Mouse (Mus musculus) kidney, postnatal 36 days (tissue): ENCODE measurements at regions not wholly inside any gene's neighbourhood (a gene's known extent, or its start where the extent isn't known, plus 50 kb on each side); places are given as distances from the start of the nearest gene placed in this dataset.

Experiments used
- DNase-seq, 2 experiments: peaks; one replicate each; pipeline ENCODE4 v3.0.0; 2021 to 2022; ENCODE audit warnings: mixed read lengths in 2 of 2

- no peak for DNase-seq
Observed at GRCm38 (mm10) chr1:73857497-73857896, 266.8 kb downstream of the Tns1 start.

DNA sequence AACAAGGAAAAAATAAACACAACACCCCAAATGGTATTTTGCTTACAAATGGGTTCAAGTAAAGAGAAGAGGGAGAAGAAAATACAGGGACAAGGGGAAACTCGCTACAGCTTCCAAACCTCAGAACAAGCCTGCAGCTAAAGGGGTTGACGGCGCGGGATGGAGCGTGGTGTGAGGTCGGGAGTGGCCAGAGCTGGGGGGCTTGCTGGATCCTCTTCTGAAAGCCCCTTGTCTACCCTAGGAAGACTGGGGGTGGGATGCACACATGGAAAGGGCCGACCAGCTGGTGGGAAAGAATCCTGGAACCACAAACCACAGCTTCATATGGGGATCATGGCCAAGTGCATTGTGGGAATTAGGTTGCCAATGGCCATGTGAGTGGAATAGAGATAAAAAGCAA, 267.4 kb downstream of the Tns1 start:
- no peak for DNase-seq

DNA sequence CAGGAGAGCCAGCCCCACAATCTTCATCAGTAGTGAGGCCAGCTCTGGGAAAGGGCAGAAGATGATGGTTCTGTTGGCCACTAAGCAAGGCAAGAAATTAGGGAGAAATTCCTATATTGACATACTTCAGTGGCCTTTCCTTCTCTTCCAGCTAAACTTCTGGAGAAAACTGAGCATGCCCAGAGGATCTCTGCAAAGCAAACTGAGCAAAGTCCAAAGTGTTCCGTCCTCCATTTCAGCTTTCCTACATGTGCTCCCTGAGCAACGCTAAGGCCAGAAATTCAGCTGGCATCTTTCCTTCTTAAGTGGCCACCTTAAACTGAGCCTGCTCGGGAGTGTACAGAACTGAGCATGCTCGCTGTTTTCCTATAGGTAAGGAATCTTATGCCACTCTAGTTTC, 268.9 kb downstream of the Tns1 start:
- peak; percentile 40 to 43 for DNase-seq

GRCm38 (mm10) chr1:73853851-73854250, 270.4 kb downstream of the Tns1 start:
- no peak for DNase-seq

DNA sequence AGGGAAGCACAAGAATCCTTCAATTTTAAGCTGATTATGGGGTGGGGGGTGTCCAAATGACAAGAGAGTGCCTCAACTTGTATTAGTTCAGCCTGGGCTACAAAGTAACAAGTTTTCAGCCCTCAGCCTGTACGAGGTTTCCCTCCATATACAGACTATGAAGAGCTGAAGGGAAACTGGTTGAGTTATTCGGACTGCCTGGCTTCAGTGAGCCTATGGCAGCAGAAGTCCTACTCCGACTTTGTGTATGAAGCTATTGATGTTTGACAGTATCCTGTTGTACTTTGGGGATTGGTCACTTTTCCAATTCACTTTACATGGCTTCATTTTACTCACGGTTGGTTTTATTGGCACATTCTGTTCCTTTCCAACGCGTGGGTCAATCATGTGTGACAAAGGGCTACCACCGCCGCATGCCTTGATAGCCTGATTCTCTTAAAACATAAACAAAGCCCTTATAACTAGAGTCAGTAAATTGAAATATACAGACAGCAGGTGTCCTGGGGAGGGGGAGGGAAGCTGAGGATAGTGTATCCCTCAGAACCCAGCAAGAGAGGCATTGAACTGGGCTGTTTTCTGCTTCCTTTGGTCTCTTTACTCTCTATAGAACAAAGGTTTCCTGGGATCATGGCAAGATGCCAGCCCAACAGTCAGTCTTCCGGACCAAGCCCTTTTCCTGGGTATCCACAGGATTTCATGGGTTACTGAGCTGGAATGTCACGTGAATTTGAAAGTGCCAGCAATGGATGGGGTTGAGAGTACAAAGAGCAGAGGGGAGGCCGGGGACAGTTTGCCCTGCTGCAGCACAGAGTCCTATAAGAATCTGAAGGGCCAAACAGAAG, 273.9 kb downstream of the Tns1 start:
- DNase-seq = peak; percentile 91 to 93

GRCm38 (mm10) chr1:73848370-73848769, 275.9 kb downstream of the Tns1 start:
- no peak for DNase-seq

DNA sequence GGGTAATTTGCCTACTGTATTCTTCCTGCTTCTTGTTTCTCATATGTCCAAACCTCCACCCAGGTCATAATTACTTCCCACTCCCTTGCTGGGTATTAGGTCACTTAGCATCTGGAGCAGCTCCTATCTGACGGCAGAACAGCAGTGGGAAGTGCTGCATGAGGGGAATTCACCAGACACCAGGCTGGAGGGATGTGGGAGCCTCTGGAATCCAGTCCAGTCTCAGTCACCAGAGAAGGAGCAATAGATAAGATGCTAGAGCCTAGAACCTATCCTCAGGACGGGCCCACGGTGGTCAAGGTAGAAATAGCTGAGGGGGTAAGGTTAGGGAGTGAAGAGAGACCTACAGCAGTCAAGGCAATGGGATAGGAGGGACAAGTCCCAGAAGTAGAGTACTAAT, 277.1 kb downstream of the Tns1 start:
- no peak for DNase-seq

GRCm38 (mm10) chr1:73845115-73845514, 279.1 kb downstream of the Tns1 start:
- peak in 1 of 2 experiments; percentile 32 for DNase-seq

GRCm38 (mm10) chr1:73844574-73844973, 279.7 kb downstream of the Tns1 start:
- no peak for DNase-seq

DNA sequence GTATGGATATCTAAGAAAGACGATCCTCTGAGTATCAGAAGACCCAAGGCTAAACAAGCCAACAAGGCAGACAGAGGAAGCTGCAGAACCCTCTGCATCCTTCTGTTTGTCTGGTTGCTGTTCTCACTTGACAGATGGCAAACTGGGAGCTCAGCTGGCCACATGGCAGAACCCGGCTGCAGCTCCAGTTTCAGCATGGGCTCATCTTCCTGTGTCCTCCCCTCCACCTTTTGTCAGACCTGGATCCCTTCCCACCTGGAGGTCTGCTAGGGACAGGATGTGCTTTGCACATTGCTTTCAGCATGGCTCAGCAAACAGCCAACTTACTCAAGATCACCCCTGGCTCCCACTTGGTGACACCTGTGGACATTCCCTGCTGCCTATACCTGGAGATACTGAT, 284.9 kb downstream of the Tns1 start:
- DNase-seq = no peak

DNA sequence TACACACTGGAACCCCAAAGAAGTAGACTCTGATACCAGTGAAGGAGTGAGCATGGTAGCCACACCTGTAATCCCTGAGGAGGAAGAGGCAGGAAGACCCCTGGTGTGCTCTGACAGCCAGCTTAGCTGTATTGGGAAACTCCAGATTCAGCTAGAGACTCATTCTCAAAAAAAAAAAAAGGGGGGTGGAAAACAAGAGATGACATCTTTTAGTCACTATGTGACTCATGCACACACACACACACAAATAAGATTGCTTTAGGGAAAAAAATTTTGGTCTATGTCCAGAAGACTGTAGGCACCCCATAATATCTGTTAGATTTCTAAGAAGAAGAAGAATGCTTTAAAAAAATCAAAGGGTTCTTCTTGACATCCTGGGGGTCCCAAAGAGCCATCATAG, 287.6 kb downstream of the Tns1 start:
- no peak for DNase-seq

- DNase-seq = no peak
Observed at GRCm38 (mm10) chr1:73834566-73834965, 289.7 kb downstream of the Tns1 start.

DNA sequence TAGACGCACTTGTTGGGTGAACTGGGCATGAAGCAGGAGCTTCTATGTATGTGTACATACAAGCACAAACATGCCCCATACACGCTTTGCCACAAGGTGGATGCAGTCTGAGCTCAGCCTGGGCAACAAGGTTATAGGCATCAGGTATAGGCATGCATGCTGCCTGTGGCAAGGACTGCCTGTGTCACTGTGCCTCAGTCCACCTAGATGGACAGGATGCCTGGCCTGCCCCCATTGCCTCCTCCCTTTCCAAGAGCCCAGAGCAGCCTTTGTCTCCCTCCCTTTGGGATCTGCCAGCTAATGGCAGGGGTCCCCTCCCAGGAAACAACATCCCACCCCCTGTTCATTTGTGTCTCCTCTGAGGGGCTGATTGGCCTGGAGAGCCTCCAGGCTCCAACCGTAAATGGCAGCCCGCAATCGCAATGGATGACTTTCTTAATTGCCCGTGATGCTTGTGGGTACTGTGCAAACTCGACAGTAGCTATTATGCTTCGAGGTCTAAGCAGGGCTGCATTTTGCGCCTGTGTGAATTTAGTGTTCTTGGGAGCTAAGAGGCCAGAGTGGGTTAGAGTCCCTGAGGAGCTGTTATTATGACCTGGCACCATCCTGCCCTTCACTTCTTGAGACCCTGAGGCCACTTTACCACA, 293.6 kb downstream of the Tns1 start:
- DNase-seq = no peak

DNA sequence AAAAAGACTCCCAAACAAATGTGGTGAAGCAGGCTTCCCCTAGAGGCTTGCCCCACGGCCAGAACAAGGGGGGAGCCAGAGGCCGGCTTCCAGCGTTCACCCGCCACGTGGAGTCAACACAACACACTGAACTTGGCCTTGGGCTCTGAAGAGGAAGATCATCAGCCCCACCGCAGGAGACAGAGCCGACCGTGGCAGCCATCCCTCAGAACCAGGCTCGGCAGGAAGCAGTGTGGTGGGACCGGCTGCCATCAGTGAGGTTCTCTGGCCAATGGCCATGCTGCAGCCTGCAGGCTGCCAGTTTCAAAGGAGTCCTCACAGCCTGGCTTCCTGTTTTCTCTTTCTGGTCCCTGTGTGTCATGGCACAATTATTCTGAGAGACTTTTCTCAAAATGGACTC, 295.3 kb downstream of the Tns1 start:
- peak in 1 of 2 experiments; percentile 34 for DNase-seq

GRCm38 (mm10) chr1:73826243-73826930, 297.9 kb downstream of the Tns1 start:
- peak; percentile 84 to 93 for DNase-seq

DNA sequence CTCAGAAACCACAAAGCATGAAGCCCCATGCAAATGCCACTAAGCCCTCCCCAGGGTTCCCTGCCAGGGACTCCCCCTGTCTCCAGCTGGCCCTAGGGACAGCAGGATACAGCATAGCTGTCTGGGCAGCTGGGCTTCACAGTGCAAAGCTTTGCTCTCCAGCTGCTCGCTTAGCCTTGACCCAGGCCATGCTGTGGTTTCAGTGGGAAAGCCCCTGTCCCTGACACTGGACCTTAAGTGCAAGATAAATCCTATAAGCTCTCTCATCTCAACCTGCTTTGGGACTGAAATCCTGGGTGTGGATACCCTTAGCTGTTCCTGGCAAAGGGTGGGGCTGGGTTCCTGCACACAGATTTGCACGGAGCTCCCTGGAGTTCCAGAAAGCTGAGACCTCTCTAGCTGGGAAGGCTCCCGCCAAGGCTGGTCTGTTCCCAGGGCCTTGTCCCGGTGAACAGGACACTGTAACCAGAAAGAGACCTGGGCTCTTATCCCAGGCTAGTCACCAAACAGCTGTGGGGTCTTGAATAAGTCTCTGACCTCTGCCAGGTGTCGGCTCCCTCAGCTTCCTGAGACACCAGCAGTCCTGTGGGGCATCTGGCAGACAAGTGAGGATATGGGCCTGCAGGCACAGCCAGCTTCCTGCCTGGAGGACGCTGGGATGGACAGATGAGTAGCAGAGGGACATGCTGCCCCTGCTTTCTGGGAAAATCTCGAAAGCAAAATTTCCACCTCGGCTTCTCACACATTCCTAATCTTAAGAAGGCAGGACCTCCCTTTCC, 299.7 kb downstream of the Tns1 start:
- DNase-seq = peak in 1 of 2 experiments; percentile 20

DNA sequence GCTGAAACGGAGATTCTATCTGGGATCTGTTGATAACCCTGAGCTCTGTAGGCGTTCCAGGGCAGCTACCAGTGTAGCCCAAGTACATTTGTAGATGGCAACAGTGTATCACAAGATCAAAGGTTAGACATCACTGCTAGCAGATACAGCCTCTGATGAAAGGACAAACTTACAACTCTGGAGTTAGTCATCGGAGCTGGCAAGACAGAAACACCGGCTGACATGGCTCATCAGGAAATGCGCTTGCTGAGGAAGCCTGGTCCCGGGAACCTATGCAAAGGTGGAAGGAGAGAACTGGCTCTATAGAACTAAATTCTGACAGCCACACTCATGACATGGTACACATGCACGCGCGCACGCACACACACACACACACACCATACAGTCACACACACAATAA, 300.5 kb downstream of the Tns1 start:
- DNase-seq = no peak

DNA sequence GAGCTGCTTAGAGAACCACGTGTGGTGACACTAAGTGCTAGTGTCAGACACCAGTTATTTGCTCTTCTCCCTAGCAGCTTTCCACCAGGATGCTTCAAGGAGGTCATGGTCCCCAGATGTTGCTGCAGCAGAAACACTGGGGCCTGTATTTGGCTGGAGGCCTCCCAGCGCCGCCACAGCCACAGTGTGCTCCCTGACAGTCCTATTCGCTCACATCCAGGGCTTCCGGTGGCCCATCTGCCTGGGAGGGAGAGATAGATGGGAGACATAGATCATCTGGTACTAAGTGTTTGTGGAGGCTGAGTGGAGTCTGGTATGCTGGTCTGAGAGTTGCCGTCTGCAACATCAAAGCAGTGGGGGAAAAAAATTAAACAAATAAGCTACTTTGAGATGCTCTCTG, 301.6 kb downstream of the Tns1 start:
- no peak for DNase-seq

GRCm38 (mm10) chr1:73820701-73821100, 303.5 kb downstream of the Tns1 start:
- DNase-seq = no peak

- no peak for DNase-seq
Observed at GRCm38 (mm10) chr1:73807206-73807605, 317.0 kb downstream of the Tns1 start.

DNA sequence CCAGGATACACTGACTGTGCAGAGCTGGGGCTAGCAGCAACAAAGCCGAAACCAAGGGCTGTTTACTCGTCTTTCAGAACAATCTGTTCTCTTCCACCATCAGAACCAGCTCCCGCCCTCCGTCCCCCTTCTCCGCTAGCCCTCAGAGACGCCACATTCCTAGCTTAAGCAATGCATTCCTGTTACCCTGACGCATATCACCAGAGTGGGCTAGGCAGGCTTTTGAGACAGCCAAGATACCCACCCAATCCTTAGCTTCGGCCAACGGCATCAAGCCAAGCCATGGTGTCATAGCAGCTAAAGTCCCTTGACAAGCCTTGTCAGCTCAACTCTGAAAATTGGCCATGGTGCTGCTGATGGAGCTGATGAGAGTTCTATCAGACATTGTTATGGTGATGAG, 319.1 kb downstream of the Tns1 start:
- no peak for DNase-seq

- DNase-seq = no peak
Observed at GRCm38 (mm10) chr1:73799996-73800395, 324.3 kb downstream of the Tns1 start.

- no peak for DNase-seq
Observed at GRCm38 (mm10) chr1:73799246-73799645, 325.0 kb downstream of the Tns1 start.
